Mouse (Mus musculus) MEL-GATA-1-ER (cell line): ENCODE results near the gene Ddias.

Experiments
- DNase-seq: peaks from one replicate; pipeline ENCODE4 v3.0.0-alpha.2; 2012; ENCODE audit warnings: low read depth; ENCODE audit errors: extremely low read depth

The Ddias gene

GRCm38 (mm10) chr7:92866526-92866925 is 7.5 kb downstream of the Ddias start:
- no peak for DNase-seq

- DNase-seq, result no peak
Observed at GRCm38 (mm10) chr7:92848246-92848645, 25.8 kb downstream of the Ddias start.

GRCm38 (mm10) chr7:92842254-92842653 is 31.8 kb downstream of the Ddias start:
- DNase-seq, result no peak

GRCm38 (mm10) chr7:92837907-92838306 is 36.1 kb downstream of the Ddias start:
- no peak for DNase-seq

GRCm38 (mm10) chr7:92837226-92837625 is 36.8 kb downstream of the Ddias start:
- DNase-seq, result no peak

- DNase-seq, result no peak
Observed at GRCm38 (mm10) chr7:92836447-92836846, 37.6 kb downstream of the Ddias start.

GRCm38 (mm10) chr7:92834391-92834790 is 39.7 kb downstream of the Ddias start:
- DNase-seq, result no peak

GRCm38 (mm10) chr7:92832395-92832794 is 41.7 kb downstream of the Ddias start:
- DNase-seq, result no peak

GRCm38 (mm10) chr7:92827981-92828380 is 46.1 kb downstream of the Ddias start:
- DNase-seq, result no peak

- DNase-seq, result no peak
Observed at GRCm38 (mm10) chr7:92826248-92826647, 47.8 kb downstream of the Ddias start.

- no peak for DNase-seq
Observed at GRCm38 (mm10) chr7:92822409-92823101, 51.5 kb downstream of the Ddias start.

- no peak for DNase-seq
Observed at GRCm38 (mm10) chr7:92821871-92822270, 52.2 kb downstream of the Ddias start.

- no peak for DNase-seq
Observed at GRCm38 (mm10) chr7:92820941-92821465, 53.0 kb downstream of the Ddias start.

GRCm38 (mm10) chr7:92820410-92820809 is 53.6 kb downstream of the Ddias start:
- no peak for DNase-seq

GRCm38 (mm10) chr7:92819656-92820055 is 54.4 kb downstream of the Ddias start:
- no peak for DNase-seq

GRCm38 (mm10) chr7:92817886-92818285 is 56.2 kb downstream of the Ddias start:
- DNase-seq, result no peak

GRCm38 (mm10) chr7:92817242-92817641 is 56.8 kb downstream of the Ddias start:
- DNase-seq, result no peak

GRCm38 (mm10) chr7:92811667-92812279 is 62.3 kb downstream of the Ddias start:
- DNase-seq, result no peak
